Mouse (Mus musculus) neural tube, embryonic 11.5 days (tissue): ENCODE measurements around the gene Rtl6. TPM values are rescaled to one million over a fixed set of nuclear protein-coding genes. Genes with fewer than 3 reads are reported as not detected.
A peak's percentile ranks its signal among the peaks of the same experiment; 100 is the strongest.

Experiments
- ATAC-seq: fragments of 200-750 bp; cut with Nextera tagmentation; 2 replicates; pipeline ENCODE4 v1.8.0; 2017; ENCODE audit warnings: moderate number of reproducible peaks, mild to moderate bottlenecking, moderate TSS enrichment, moderate library complexity; ENCODE audit not compliant: insufficient read depth, low FRiP score, low TSS enrichment
- DNase-seq: peaks from one replicate; pipeline ENCODE4 v3.0.0-alpha.2; 2015; ENCODE audit warnings: low spot score
- H3K27ac ChIP-seq: fragments of 300-500 bp; sonication (generic); 2 replicates; pipeline ENCODE4 v1.5.1; 2014; ENCODE audit warnings: low read depth, mild to moderate bottlenecking, low read length
- H3K27me3 ChIP-seq: fragments of 300-500 bp; sonication (generic); 2 replicates; pipeline ENCODE4 v1.6.1; 2014; ENCODE audit warnings: mild to moderate bottlenecking, low read length, mixed read lengths; ENCODE audit not compliant: control insufficient read depth, insufficient read depth
- H3K36me3 ChIP-seq: fragments of 300-500 bp; sonication (generic); 2 replicates; pipeline ENCODE4 v1.6.1; 2014; ENCODE audit warnings: mild to moderate bottlenecking, low read length, moderate library complexity, mixed read lengths; ENCODE audit not compliant: control insufficient read depth, insufficient read depth
- H3K4me1 ChIP-seq: fragments of 300-500 bp; sonication (generic); 2 replicates; pipeline ENCODE4 v1.6.1; 2014; ENCODE audit warnings: low read length, mixed read lengths; ENCODE audit not compliant: control insufficient read depth, insufficient read depth
- H3K4me2 ChIP-seq: fragments of 300-500 bp; sonication (generic); 2 replicates; pipeline ENCODE4 v1.6.1; 2014; ENCODE audit warnings: low read depth, mild to moderate bottlenecking, moderate library complexity
- H3K4me3 ChIP-seq: fragments of 300-500 bp; sonication (generic); 2 replicates; pipeline ENCODE4 v1.5.1; 2014; ENCODE audit warnings: low read depth, low read length
- H3K9ac ChIP-seq: fragments of 300-500 bp; sonication (generic); 2 replicates; pipeline ENCODE4 v1.6.1; 2014; ENCODE audit warnings: mild to moderate bottlenecking, low read length
- H3K9me3 ChIP-seq: fragments of 300-500 bp; sonication (generic); 2 replicates; pipeline ENCODE4 v1.6.1; 2016; ENCODE audit warnings: low read length; ENCODE audit not compliant: control insufficient read depth
- WGBS: fragments of 180-500 bp; shearing (Covaris S2); extraction: QIAGEN DNeasy Blood & Tissue Kit; methylation state at CpG from one replicate; pipeline ENCODE4 v1.1.7; 2014; 5-methylcytosine and 5-hydroxymethylcytosine counted together
- polyA plus RNA-seq: library from polyadenylated mRNA; unstranded; fragments of >200 nt; fragmentation: Nextera tagmentation; extraction: Ambion mirVana; gene quantifications from 2 replicates; pipeline ENCODE4 v1.2.1, GENCODE M21; 2014

Rtl6 gene
- polyA plus RNA-seq = 25.0 and 28.7 TPM in 2 replicates

DNA sequence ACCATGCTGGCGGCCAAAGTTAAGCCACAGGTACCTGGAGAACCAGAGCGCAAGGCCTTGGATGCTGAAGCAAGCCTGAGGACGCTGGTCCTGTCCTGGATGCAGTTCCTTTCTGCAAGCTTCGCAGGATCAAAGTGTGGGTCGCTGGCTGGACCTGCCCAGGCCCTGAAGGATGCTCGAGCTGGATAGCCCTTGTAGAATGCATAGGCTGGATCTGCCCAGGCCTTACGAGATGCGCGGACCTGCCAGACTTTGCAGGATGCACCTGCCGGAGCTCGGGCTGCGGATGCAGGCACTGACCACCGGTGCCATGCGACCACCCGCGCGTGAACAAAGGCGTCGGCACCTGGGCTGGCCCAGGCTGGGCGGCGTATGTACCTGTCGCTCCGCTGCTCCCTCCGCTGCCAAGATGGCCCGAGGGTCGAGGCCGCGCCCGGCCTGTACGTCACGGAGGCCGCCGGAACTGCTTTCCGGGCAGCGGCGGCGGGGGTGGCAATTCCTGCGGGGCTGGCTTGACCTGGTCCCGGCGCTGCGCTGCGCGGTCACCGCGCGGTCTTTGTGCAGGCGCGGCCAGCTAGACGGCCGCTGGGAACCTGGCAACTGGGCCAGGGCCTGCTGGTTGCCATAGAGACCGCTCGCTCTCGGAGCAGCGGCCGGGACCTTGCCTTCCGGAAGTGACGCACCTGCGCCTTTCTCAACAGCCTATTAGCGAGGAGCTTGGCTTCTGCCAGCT, at the start of gene Rtl6:
Rtl6 (minus strand) TSS at position 635 of the 733 bp plus-strand sequence.
- Histone ChIP-seq H3K4me2 (peak within 1 kb of the TSS; percentile 65), H3K27me3 (no peaks in the 10 kb centered on the region), H3K9me3 (no peaks in the 10 kb centered on the region; the same call in 1 of the 2 replicates), H3K4me3 (peak within 1 kb of the TSS; percentile 59), H3K9ac (peak within 1 kb of the TSS; percentile 81), H3K36me3 (no peaks in the 10 kb centered on the region; the same call in 1 of the 2 replicates), H3K4me1 (peaks cover 3% of the 10 kb centered on the region; the same call in 1 of the 2 replicates), H3K27ac (peak within 1 kb of the TSS; percentile 90)
- peak; percentile 94 for ATAC-seq
- DNase-seq = peak; percentile 93
- 13% methylated on average over 58 of the region's 59 CpGs for WGBS

DNA sequence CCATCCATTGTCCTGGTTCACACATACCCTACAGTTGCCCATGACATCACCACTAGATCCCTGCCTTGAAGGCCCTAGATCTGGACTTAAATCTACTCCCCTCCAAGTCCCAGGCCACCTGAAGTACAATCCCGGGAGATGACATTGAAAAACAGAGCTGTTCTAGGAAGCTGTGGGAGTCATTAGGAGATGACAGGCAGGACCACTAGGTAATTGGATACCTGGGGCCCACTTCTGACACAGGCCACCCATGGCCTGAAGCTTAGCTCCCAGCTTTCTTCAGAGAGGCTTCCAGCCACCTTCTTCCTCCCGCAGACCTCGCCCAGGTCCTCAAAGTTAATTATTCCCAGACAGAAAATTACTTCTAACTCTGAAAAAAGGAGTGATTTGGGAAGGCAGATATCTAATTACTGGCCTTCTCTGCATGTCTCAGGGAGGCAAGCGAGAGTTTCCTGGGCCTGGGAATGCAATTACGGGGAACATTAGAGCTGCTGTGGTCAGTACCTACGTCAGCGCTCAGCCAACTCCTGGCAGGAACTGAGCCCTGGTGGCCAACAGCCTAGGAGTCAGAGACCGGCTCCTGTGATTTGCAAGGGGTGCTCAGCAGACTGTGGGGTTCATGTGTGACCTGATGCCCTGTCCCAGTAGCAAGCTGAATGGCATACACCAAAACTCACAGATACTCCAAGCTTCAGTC, 45.8 kb upstream of the Rtl6 start:
- Histone ChIP-seq H3K4me3 (no peak overlapping the region), H3K27me3 (no peaks in the 10 kb centered on the region), H3K9me3 (no peaks in the 10 kb centered on the region), H3K36me3 (no peaks in the 10 kb centered on the region), H3K4me2 (no peak overlapping the region), H3K4me1 (no peaks in the 10 kb centered on the region), H3K9ac (no peak overlapping the region), H3K27ac (no peak overlapping the region)
- ATAC-seq (no peak), DNase-seq (no peak)
- WGBS = 56% methylated on average over 8 of the region's 8 CpGs

DNA sequence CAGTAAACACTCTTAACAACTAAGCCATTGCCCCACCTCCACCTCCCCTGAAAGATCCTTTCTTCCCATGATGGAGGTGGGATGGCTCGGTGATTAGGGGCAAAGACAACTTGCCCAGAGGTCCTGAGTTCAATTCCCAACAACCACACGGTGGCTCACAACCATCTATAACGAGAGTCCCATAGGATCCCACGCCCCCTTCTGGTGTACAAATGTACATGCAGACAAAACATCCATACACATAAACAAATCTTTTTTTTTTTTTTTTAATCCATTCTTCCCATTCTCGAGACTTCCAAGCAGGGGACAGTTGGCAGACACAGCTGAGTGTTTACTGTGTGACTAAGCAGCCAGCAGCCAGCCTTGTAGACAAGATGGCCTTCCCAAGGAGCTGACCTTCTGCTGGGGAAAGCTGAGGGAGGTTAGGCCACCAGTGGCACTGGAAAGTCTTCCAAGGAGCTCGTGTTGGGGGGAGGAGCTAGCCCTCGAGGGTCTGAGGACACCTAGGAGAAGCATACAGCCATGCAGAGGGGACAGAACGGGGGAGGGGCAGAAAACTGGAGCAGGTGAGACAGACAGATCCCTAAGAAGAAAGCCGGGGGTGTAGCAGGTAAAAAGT, 43.5 kb upstream of the Rtl6 start:
- Histone ChIP-seq H3K4me3 (no peak overlapping the region), H3K36me3 (no peaks in the 10 kb centered on the region), H3K4me1 (no peaks in the 10 kb centered on the region), H3K27ac (no peak overlapping the region), H3K9me3 (no peaks in the 10 kb centered on the region), H3K9ac (no peak overlapping the region), H3K4me2 (no peak overlapping the region), H3K27me3 (no peaks in the 10 kb centered on the region)
- 81% methylated on average over 9 of the region's 9 CpGs for WGBS
- DNase-seq (no peak), ATAC-seq (no peak)

DNA sequence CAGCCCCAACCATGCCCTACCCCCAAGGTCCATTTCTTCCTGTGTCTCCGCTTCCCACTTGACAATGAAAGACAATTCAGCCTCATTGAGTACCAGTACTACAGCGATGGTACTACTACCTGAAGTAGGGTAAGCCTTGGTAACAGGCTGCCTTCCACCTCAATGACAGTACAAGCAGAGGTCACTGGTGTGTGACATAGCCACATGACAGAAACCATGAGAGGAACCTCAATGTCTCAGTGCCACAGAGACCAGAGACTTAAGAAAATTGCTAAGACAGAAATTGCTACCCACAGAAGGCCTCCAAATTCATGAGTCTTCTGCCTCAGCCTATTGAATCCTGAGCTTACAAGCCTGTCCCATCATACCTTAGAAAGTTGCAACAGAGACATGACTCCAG, 41.3 kb upstream of the Rtl6 start:
- DNase-seq = no peak
- Histone ChIP-seq H3K4me2 (no peak overlapping the region), H3K4me1 (no peaks in the 10 kb centered on the region), H3K27ac (no peak overlapping the region), H3K27me3 (no peaks in the 10 kb centered on the region), H3K36me3 (no peaks in the 10 kb centered on the region), H3K9ac (no peak overlapping the region), H3K9me3 (no peaks in the 10 kb centered on the region), H3K4me3 (no peak overlapping the region)
- no peak for ATAC-seq
- WGBS = 89% methylated on average over 2 of the region's 2 CpGs

DNA sequence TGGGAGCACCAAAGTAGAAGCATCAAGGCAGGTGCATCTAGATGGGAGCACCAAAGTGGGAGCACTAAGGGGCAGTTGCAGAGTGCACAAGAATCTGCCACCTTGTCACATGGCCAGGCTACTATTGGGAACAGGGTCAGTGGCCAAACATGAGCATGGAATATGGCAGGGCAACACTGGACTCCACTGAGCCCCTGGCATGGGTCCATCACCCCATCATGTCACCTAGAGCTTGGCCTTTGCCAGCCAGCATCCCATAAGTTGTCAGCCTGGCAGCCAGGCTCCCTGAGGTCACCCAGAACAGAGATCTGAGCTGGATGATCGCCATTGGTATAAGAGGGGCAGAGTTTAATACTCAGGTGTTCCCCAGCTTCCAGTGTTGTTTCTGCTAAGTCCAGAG, 40.2 kb upstream of the Rtl6 start:
- no peak for ATAC-seq
- H3K9ac ChIP-seq = no peak overlapping the region
- 86% methylated on average over 1 of the region's 1 CpGs for WGBS
- H3K4me3 ChIP-seq = no peak overlapping the region
- H3K27me3 ChIP-seq = no peaks in the 10 kb centered on the region
- H3K36me3 ChIP-seq = no peaks in the 10 kb centered on the region
- DNase-seq = no peak
- no peaks in the 10 kb centered on the region for H3K9me3 ChIP-seq
- no peak overlapping the region for H3K4me2 ChIP-seq
- H3K27ac ChIP-seq = no peak overlapping the region
- peaks cover 4% of the 10 kb centered on the region; the same call in 1 of the 2 replicates for H3K4me1 ChIP-seq

DNA sequence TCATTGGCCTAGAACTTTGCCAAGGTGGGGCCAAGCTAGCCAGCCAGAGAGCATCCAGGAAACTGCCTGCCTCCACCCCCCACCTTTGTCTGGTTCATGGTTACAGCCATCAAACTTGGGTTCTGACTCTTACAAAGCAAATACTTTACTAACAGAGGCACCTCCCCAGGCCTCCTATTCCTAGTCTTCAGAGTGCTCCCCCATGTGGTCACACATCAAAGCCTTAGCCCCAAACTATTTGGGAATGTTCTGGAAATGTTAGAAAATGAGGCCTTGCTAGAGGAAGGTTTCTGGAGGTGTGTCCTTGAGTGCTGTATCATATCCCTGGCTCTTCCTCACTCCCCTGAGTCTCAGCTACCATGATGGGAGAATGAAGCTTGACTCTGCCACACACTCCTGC, 39.4 kb upstream of the Rtl6 start:
- no peak overlapping the region for H3K27ac ChIP-seq
- no peaks in the 10 kb centered on the region for H3K36me3 ChIP-seq
- no peaks in the 10 kb centered on the region for H3K27me3 ChIP-seq
- H3K4me2 ChIP-seq = no peak overlapping the region
- ATAC-seq (no peak), DNase-seq (no peak)
- peaks cover 4% of the 10 kb centered on the region; the same call in 1 of the 2 replicates for H3K4me1 ChIP-seq
- no peak overlapping the region for H3K4me3 ChIP-seq
- no peak overlapping the region for H3K9ac ChIP-seq
- H3K9me3 ChIP-seq = no peaks in the 10 kb centered on the region

DNA sequence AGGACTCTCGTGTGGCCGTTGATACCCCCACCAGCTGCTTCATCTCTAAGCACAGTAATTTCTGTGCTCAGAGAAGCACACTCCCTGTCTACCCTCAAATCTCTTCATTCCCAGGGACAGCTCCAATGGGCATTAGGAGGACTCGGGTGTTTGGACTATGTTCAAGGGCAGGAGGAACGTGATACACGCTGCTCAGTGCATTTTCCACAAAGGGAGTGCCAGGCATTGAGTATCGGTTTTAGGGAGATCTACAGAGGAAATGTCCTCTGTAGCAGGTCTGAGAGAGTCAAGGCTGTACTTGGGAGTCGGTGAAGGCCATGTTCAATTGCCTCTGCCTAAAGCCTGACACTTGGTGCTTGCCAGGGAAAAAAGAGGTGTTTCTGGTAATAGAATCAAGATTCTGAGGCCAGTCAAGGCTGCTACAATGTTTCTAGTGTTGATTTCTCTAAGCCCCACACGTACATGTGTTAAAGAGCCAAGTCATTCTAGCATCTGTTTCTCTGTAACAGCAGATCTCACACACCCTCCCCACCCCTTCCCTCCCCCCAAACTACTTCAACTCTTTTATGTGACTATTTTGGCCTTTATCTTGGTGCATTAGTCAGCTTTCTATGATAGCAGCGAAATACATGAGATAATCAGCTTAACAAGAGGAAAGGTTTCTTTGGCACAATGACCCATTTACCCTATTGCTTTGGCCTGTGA, 37.8 kb upstream of the Rtl6 start:
- 79% methylated on average over 9 of the region's 9 CpGs for WGBS
- Histone ChIP-seq H3K4me1 (peaks cover 12% of the 10 kb centered on the region; the same call in 1 of the 2 replicates), H3K4me3 (no peak overlapping the region), H3K27me3 (no peaks in the 10 kb centered on the region), H3K9ac (no peak overlapping the region), H3K4me2 (no peak overlapping the region), H3K36me3 (no peaks in the 10 kb centered on the region), H3K27ac (no peak overlapping the region), H3K9me3 (no peaks in the 10 kb centered on the region)
- no peak for DNase-seq
- ATAC-seq = no peak

DNA sequence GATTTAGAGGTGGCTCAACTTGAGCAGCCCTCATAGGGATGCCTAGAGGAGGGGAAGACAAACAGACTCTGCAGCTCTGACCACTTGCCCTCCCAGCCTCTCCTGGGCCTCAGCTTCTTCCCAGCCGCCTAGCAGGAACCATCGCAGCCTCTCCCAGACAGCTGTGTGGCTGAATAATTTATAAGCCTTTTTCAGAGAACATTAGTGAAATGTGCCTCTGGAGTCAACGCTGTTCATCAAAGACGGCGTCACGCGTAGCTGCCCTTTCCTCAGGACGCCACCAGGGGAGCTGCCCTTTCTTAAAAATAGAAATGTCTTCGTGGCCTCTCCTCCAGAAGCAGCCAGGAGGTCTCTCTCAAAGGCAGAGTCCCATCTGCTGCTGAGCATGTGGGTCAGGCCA, 35.9 kb upstream of the Rtl6 start:
- WGBS = 14% methylated on average over 9 of the region's 9 CpGs
- peaks cover 12% of the 10 kb centered on the region; the same call in 1 of the 2 replicates for H3K4me1 ChIP-seq
- peak overlapping the region; percentile 24; the same call in 1 of the 2 replicates for H3K27ac ChIP-seq
- DNase-seq (peak; percentile 66), ATAC-seq (no peak)
- no peaks in the 10 kb centered on the region for H3K27me3 ChIP-seq
- no peak overlapping the region for H3K9ac ChIP-seq
- no peak overlapping the region for H3K4me3 ChIP-seq
- H3K4me2 ChIP-seq = no peak overlapping the region
- no peaks in the 10 kb centered on the region for H3K9me3 ChIP-seq
- H3K36me3 ChIP-seq = no peaks in the 10 kb centered on the region
